Mouse (Mus musculus): ENCODE results near the gene Nlgn3.

- TF ChIP-seq CTCF (IDR thresholded peaks at IDR 0.05; ENCODE audit: borderline replicate concordance, insufficient read depth, low read depth, low read length): no peak
- no peak for TF ChIP-seq POLR2A (IDR thresholded peaks at IDR 0.05; ENCODE audit: borderline replicate concordance, insufficient read depth, low read length)
These were observed 12.9 kb upstream of the Nlgn3 start for GRCm38 (mm10) chrX:101285953-101286670.

Data from cerebellum, adult 2 months (tissue).